Mouse (Mus musculus) embryo, embryonic 10.5 days (tissue): ENCODE measurements around the gene 6430628N08Rik.
A peak's percentile ranks its signal among the peaks of the same experiment; 100 is the strongest.

Source experiments
- DNase-seq: peaks from one replicate; pipeline ENCODE4 v3.0.0-alpha.2; 2015; ENCODE audit warnings: low spot score

6430628N08Rik gene

DNA sequence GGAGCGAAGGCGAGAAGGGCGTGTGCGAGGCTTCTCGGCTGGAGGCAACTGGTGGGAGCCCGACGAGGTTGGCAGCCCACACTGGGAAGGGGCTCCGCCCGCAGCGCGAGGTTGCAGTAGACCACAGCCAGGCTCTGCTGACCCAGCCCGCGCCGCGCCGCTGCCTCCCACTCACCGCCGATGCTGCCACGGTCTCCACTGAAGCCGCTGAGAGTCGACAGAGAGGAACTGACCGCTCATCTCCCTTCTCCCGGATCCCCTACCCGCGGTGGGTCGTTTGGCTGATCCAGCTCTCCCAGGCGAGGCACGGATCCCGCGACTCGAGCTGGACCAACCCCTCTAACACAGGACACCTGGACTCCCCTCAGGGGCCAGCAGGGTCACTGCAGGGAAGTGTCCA, at the start of gene 6430628N08Rik:
Gene 6430628N08Rik, plus strand, starts transcription at position 113 of the 400 bp plus-strand sequence.
- peak; percentile 36 for DNase-seq

DNA sequence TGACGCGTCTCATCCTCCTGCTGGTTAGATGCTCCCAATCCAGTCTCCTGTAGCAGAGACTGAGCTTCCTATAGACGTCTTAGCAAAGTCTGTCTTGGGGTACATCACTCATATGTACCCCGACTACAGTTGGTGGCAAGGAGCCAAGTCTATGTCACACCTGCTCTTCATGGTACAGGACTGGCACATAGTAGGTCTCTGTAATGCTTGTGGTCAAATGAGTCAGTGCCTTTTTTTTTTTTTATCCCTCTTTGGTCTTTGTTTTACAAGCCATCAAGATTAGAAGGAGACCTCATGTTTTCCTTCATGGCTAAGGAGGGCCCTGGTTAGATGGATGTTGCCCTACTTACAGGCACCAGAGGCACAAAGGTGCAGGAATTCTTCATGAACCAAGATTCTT, 49.6 kb upstream of the 6430628N08Rik start:
- DNase-seq = no peak

DNA sequence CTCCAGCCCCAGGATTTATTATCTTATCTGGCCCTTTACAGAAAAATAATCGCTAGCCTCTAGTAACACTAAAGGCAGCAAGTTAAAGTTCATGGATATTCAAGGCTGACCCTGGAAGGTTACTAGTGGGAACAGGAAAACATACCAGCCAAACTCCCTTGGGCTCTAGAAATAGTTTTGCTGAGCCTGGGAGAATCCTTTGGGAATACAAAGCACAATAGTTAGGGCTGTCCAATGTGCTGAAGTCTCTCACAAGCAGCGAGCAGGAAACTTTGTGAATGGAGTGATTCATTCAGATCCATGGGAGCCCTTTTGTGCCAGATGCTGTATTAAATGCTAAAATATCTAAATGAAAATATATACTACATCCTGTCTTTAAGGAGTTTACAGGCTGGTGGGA, 43.8 kb upstream of the 6430628N08Rik start:
- peak; percentile 42 for DNase-seq

DNA sequence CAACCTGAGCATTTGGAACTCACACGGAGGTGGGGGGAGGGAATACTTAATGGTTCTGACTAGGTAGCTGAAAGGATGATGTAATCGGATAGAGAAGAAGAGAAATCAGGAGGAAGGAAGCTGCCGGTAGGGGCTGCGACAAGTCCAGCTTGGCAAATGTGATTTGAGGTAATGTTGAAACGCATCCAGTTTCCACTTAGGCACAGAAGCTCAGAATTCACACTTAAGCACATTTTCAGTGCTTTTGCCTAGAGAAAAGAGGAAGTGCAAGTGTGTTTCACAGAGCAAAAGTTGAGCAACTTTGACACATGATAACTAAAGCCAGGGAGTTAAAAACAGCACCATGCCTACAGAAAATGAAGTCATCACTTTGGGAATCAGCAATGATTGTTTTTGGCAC, 43.1 kb upstream of the 6430628N08Rik start:
- no peak for DNase-seq

DNA sequence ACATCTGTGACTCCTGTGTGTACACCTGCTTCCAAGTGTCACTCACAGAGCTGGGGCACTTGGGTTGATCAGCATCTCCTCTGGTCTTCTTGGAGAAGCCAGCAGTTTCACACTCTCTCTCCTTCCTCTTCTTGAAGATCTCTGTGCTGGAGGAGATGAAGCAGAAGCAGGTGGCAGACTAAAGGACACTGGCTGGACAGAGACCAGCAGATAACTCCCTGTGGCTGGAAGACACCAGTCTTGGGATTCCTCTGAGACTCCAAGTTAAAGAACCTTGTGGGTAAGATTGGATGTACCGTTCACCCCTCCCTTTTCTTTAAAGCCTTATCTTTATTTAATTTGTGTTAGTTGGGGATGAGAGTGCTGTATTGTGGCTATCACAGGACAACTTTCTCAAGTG, 42.4 kb upstream of the 6430628N08Rik start:
- no peak for DNase-seq

DNA sequence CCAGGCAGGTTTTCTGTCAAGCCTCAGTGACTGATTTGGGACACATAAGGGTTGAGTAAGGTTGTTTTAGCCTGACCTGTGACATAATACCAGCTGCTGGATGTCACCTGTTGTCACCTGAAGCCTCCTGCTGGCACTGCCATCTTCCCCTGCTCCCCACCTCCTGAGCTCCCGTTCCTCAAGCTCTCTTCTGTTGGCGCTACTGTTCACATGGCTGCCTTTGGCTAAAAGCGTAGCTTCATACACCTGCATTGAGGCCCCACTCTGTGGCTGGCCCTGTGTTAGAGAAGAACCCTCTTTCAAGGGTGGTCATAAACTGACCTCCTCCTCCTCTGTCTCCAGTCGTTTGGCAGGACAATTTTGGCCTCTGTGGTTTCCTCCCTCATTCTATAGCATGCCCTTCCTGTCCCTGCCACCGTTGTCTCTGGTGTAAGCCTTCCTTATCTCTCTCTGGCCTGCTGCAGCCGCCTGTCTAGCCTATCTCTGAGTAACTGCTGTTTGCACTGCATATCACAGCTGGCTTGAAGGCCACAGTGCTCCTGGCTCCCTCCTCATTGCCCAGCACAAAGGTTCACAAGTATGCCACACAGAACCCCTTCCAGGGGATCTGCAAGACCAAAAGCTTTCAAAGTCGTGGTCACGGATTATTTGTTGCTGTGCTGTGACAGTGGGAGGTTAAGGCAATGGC, 41.3 kb upstream of the 6430628N08Rik start:
- DNase-seq = no peak

DNA sequence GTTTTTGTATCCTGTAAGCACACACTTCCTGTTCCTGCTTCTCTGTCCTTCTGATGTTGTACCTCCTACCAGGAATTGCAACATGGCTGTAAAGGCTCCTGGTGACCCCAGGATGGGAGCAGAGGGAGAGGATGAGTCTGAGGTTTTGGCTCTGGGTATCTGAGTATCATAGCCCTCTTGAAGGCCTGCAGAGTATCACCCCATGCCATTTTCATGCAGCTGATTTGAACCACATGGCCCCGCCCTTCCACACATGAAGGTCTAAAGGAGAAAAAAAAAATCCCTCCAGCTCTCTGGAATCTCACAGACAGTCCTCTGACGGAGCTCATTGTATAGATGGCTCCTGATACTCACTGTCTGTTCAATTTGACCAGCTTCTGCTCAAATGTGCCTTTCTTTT, 40.4 kb upstream of the 6430628N08Rik start:
- DNase-seq = no peak

DNA sequence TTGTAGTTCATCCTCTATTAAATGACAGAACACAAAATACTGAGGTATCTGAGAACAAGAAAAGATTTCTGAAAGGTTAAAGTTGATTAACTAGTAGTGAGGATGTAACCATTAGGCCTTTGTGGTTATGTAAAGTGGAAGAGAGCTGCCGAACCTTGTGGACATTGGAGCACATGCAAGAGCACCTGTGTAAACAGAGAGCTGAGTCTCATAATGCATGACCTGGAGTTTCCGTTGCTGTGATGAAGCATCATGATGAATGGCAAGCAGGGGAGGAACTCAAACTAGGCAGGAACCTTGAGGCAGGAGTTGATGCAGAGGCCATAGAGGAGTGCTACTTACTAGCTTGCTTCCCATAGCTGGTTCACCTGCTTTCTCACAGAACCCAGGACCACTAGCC, 39.8 kb upstream of the 6430628N08Rik start:
- no peak for DNase-seq

DNA sequence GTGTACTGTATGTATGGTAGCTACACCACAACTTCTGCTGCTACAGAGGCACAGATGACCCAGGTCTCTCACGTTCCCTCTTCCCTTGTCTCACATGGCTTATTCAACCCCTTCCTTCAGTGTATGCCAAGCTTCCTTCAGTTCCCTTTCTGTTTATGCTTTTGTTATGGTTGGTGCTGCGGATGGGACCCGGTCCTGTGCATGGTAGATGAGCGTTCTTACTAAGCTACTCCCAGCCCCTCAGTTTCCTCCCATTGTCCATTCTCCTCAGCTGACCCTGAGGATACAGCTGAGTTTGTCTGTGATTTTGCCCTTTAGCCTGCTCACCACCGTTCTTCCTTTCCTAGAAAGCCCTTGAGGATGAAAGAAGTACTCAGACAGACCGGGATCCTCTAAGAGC, 38.9 kb upstream of the 6430628N08Rik start:
- DNase-seq = no peak

DNA sequence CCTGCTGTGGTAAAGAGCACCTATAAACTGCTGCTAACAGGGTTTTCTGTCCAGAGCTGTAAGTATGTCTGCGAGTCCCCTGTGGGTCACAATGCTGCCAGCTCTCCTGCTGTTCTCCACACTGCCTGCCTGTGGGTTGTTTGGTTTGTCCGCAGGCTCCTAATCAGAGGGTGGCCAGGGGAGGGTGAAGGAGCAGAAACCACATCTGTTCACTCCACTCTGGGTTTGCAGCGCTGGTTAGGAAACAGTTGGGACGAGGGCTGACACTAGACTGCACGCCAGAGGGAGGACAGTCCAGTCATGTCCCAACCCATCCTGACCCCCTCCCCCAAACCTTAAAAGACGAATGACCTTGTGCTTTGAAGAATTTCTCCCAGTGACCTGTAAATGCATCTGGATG, 35.4 kb upstream of the 6430628N08Rik start:
- DNase-seq = no peak

DNA sequence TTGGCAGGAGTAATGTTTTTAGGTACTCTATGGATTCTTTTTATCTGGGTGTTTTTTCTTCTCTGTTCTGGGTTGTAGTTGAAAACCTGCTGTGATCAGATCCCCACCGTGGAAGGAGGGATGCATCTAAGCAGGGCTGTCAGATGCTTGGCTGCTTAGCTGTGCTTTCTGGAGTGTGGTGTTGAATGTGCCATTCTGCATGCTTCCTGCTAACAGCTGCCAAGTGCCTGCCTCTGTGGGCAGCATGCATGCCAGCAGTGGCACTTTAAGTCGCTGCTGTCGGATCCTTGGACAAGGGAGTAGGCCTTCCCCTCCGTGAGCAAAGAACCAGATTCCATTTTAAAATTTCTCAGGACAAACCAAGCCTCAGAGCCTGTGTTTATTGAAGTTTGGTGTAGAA, 34.9 kb upstream of the 6430628N08Rik start:
- no peak for DNase-seq

DNA sequence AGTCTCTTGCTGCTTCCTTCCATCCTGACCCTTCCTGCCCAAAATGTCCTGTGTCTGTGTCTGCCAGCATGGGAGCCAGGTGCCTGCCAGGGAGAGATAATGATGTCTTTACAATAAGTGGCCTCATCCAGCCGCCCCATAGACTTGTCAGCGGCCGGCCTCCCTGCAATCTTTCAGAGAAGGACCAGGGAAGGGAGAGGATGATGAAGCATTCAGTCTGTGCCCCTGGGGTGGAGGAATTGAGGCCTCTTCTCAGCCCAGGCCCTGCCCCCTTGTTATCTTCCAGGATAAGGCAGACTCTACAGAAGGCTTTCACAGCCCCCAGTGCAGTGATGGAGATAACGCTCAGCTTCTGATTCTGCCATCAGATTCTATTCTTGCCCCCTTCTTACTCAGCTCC, 34.2 kb upstream of the 6430628N08Rik start:
- DNase-seq = no peak

DNA sequence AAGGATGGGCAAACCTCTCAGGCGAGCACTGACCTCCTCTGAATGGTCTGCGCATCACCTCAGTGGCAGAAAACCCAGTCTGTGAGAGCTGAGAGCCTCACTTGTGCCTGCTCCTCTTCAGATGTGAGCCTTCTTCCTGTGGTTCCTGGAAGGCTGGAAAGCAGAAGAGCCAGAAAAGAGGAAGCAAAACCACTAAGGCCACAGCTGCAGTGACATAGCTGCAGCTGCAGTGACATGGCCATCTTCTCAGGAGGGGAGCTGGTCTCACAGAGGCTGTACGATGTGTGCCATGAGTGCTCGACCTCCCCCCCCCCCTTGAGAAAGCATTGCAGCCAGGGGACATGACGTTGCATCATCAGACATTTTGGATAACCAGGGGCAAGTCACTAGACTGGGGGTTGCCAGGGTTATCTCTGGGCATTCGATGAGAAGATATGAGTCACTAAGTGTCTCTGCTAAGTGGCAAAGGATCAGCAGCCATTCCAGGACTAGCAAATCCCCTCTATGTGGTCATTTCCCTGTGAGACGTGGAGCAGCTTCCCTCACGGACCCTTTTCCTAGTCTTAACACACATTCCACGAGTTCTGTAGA, 33.1 kb upstream of the 6430628N08Rik start:
- DNase-seq = no peak

DNA sequence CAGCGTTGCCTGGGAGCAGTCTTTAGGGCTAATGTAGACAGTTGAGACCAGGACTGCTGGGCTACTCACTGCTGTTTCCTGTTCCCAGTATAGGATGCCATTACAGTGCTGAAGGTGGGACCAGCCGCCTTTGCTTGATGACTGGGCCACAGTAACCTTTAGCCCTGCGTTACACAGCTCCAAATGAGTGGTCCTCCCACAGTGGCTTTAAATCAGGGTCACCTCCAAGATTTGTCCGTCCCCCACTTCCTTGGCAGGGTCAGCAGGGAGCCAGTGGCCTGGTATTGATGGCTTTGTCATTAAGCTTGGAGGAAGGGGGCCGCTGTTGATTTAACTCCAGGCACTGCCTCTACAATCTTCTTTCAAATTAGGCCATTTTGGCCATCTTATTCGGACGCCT, 27.1 kb upstream of the 6430628N08Rik start:
- DNase-seq = no peak

DNA sequence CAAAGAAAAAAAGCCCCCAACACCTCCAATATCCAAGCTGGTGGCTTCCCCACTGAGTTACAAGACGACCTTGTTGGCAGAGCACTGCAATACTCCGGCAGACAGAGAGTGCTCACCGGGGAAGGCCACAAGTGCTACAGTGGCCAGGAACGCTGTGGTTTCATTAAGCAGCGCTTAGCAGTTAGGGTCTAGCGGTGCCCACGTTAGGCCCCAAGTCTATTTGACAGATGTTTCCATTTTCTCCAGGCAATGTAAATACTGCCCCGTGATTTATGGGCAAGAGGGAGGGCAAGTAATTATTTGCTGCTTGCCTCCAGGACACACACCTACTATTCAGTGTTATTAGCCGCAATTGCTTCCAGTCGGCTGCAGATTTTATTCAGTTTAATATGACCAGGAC, 26.6 kb upstream of the 6430628N08Rik start:
- peak; percentile 56 for DNase-seq

DNA sequence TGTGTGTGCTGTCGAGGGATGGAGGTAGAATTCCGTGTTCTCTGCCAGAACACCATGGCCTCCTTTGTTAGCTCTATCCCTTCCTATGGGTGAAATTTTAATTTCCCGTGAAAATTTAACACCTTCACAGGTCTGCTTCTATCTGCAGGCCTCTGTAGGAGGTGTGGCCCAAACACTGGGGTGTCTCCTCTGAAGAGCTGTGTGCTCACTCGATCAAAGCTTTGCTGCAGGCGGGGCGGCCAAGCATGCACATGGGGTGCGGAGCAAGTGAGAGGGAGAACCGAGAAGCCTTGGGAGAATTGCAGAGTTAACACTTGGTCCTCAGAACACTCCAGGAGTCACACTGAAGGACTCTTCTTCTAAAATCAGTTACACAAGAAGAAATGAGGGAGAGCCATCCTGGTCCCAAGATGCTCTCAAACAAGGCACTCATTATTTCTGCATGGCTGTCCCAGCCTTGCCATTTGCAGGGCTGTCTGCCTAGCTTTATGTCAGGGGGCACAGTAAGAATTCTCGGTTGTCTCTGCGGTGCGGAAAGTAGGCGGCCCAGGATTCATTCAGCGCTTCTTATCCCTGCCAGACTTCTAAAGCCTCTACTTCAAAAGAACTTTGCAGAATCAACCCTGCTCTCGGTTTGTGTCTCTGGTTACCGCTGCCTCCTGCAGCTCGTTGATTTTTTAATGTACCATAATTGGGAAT, 20.8 kb upstream of the 6430628N08Rik start:
- no peak for DNase-seq

DNA sequence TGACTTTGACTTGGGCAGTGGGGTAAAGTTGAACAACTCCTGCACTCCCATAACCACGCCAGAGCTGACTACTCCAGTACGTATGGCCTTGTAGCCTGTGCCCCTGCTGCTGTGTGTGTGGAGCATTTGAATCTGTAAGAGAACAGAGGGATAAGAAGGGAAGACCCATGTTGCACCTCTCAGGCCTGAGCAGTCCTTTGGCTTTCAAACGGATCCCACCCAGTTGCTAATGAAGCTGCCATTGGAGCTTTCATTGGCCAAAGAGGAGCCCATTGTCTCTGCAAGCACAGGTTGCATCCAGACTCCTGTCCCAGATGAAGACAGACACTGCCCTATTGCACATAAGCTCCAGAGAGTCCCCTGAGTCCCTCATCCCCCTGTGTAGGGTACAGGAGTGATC, 17.2 kb upstream of the 6430628N08Rik start:
- DNase-seq = no peak

DNA sequence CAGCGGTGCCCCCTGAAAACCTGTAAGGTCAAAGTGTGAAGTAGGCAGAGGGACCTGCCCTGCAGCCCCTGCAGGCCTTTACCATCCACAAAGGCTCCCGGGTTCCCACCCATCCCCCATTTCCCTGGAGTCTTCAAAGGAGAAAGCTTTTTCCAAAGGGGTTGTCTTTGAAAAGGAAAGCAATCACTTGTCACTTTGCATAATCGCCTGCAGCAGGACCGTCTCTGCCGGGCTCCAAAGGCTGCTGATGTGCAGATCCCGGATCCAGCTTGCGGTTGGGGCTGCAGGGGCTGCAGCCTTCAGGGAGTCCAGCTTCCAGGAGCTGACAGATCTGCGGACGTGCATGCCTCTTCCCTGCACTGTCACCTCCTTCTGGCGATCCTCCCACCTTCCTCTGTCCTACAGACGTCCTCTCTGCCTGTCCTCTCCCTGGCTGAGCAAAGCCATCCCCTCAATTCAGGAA, 12.2 kb upstream of the 6430628N08Rik start:
- DNase-seq = peak; percentile 84

DNA sequence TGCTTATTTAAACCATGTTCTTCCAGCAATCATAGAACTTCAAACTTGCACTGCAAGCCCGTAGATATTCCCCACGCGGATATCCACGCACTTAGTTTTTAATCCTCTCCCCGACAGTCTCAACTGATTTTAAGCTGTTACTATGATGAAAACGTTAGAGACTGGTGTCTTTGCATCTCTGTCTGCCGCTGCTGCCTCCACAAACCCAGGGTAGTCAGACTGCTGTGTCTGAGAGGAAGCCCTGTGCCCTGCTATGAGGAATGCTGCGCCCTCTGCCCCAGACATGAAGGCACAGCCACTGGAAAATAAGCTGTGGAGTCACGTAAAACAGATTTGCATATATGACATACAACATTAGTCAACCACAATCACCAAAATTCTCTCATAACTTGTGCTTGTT, 11.6 kb upstream of the 6430628N08Rik start:
- no peak for DNase-seq

DNA sequence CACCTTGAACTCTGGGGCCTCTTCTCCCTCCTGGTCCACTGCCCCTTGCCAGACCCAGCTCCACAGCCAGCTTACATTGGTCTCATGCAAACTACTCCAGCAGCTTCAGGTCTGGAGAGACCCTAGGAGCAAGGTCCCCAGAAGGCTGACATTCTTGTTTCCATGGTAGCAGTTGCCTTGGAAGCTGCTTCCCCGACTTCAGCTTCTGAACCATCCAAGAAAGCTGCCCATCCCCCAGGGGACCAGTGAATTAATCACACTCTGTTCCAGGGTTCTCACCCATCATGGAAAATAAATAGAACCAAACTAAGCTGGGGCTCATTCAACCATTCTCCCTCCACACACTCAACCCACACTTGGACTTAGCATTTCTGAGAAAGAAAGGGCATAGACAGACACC, 9.3 kb upstream of the 6430628N08Rik start:
- peak; percentile 83 for DNase-seq

DNA sequence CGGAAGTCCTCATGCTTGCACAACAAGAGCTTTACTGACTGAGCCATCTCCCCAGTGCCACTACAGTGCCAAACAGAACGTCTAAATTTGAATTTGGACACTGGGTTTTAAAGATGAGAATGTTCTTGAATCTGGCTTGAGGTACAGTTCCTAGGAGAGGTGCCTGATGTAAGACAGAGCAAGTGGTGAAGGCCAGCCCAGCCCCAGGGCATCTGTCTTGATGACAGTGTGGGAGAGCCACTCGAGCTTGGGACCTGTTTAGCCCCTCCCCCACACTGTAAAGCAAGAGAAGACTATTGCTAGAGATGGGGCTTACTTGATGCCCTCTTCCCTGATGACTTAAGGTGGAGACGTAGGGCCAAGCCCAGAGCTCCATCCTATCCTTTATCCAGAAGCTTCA, 8.3 kb upstream of the 6430628N08Rik start:
- DNase-seq = no peak

DNA sequence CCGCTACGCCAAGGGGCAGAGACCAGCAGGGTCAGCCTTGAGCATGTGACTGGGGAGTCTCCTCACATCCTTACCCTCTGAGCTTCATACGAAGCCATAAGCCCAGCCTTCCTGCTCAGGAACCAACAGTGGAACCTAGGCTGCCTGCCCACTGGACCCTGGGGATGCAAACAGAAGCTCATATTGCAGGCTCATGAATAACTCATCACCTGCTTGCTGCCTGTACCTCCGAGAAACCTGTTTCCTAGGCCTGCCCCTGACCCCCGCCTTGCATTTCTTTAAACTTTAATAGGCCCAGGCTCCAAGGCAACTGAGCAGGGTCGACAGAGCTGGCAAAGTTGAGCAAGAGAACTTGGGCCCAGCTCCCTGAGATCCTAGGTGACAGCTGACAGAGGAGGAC, 6.4 kb upstream of the 6430628N08Rik start, which contains the start of gene Kncn:
Gene Kncn, plus strand, starts transcription at position 379 of the 400 bp plus-strand sequence.
- DNase-seq = no peak

DNA sequence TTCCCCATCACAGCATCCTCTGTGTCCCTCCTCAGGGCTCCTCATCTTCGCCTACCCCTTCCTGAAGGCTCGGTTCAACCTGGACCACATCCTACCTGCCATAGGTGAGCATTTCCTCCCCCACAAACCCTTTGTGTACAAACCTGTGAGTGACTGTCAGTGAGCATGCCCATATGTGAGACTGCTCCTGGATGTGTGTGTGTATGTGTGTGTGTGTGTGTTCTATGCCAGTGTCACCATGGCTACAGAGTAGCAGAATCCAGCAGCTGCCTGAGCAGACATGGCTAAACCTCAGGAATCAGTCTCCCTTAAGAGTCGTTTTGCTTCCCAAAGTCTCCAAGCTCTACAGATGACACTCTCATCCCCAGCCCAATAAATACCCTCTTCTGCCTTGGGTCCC, 4.6 kb upstream of the 6430628N08Rik start:
- no peak for DNase-seq
